Mouse (Mus musculus) MEL (cell line): ENCODE data around the gene Slc22a20. TPM values are rescaled to one million over a fixed set of nuclear protein-coding genes. Genes with fewer than 3 reads are reported as not detected.

Source experiments
- DNase-seq: peaks from one replicate; pipeline ENCODE4 v3.0.0; 2011; ENCODE audit warnings: low read depth, low spot score
- H3K27ac ChIP-seq: 2 replicates; pipeline ENCODE4 v1.5.1; 2012; ENCODE audit warnings: low read depth, mild to moderate bottlenecking, control low read depth, low read length, moderate library complexity; ENCODE audit not compliant: control insufficient read depth
- H3K27me3 ChIP-seq, 2 experiments: fragments of 150-350 bp in 1 of 2; sonication (generic) in 1 of 2; 2 replicates each; pipeline ENCODE4 v1.6.1; 2012; ENCODE audit warnings: low read length in 2 of 2, mild to moderate bottlenecking in 2 of 2, improper control_type of control experiment in 1 of 2, moderate library complexity in 1 of 2; ENCODE audit not compliant: insufficient read depth in 2 of 2, control insufficient read depth in 1 of 2
- H3K36me3 ChIP-seq, 2 experiments: 2 replicates each; pipeline ENCODE4 v1.6.1; 2012 to 2014; ENCODE audit warnings: low read length in 2 of 2, improper control_type of control experiment in 1 of 2, inconsistent platforms in 1 of 2, mild to moderate bottlenecking in 1 of 2; ENCODE audit not compliant: insufficient read depth in 2 of 2, control insufficient read depth in 1 of 2
- H3K4me1 ChIP-seq, 2 experiments: fragments of 150-350 bp in 1 of 2; sonication (generic) in 1 of 2; 2 replicates each; pipeline ENCODE4 v1.6.1; 2012; ENCODE audit warnings: low read length in 2 of 2, improper control_type of control experiment in 1 of 2, mild to moderate bottlenecking in 1 of 2; ENCODE audit not compliant: insufficient read depth in 2 of 2, control insufficient read depth in 1 of 2
- H3K4me3 ChIP-seq, 2 experiments: fragments of 150-350 bp in 1 of 2; sonication (generic) in 1 of 2; 2 replicates each; pipeline ENCODE4 v1.5.1; 2012; ENCODE audit warnings: low read depth in 2 of 2, low read length in 2 of 2, mild to moderate bottlenecking in 2 of 2, moderate library complexity in 2 of 2, control low read depth in 1 of 2, improper control_type of control experiment in 1 of 2; ENCODE audit not compliant: control insufficient read depth in 1 of 2, insufficient read depth in 1 of 2
- H3K79me2 ChIP-seq: 2 replicates; pipeline ENCODE4 v1.6.1; 2012; ENCODE audit warnings: mild to moderate bottlenecking, low read length, moderate library complexity; ENCODE audit not compliant: control insufficient read depth, poor library complexity, insufficient read depth
- H3K9ac ChIP-seq: 2 replicates; pipeline ENCODE4 v1.6.1; 2012; ENCODE audit warnings: low read depth, mild to moderate bottlenecking, control low read depth, low read length, moderate library complexity; ENCODE audit not compliant: control insufficient read depth, poor library complexity, severe bottlenecking
- H3K9me3 ChIP-seq: fragments of 150-350 bp; sonication (generic); replicated peaks from 2 replicates; pipeline ENCODE4 v1.6.1; 2012; ENCODE audit warnings: mild to moderate bottlenecking, low read length, improper control_type of control experiment, moderate library complexity; ENCODE audit not compliant: insufficient read depth
- BHLHE40 ChIP-seq: IDR thresholded peaks from 2 replicates; pipeline ENCODE4 v1.6.1; 2012; ENCODE audit warnings: low read depth, mild to moderate bottlenecking, inconsistent platforms, low read length, improper control_type of control experiment, borderline replicate concordance
- CHD1 ChIP-seq: IDR thresholded peaks from 2 replicates; pipeline ENCODE4 v1.6.1; 2012; ENCODE audit warnings: low read depth, mild to moderate bottlenecking, inconsistent platforms, low read length, improper control_type of control experiment
- CHD2 ChIP-seq: IDR thresholded peaks from 2 replicates; pipeline ENCODE4 v1.6.1; 2011; ENCODE audit warnings: low read length, improper control_type of control experiment
- CTCF ChIP-seq, 3 experiments: IDR thresholded peaks in 2 of 3; conservative IDR thresholded peaks in 1 of 3; 2 replicates each; pipeline ENCODE4 v1.5.1; 2011 to 2012; ENCODE audit warnings: low read length in 3 of 3, low read depth in 2 of 3, mild to moderate bottlenecking in 2 of 3, improper control_type of control experiment in 1 of 3, inconsistent platforms in 1 of 3, mixed read lengths in 1 of 3, moderate library complexity in 1 of 3; ENCODE audit not compliant: control insufficient read depth in 1 of 3, insufficient read depth in 1 of 3, poor library complexity in 1 of 3, severe bottlenecking in 1 of 3
- E2F4 ChIP-seq: IDR thresholded peaks from 2 replicates; pipeline ENCODE4 v1.6.1; 2011; ENCODE audit warnings: low read depth, low read length, improper control_type of control experiment, borderline replicate concordance
- ELF1 ChIP-seq: IDR thresholded peaks from 2 replicates; pipeline ENCODE4 v1.6.1; 2014; ENCODE audit warnings: low read depth, mild to moderate bottlenecking, inconsistent platforms, low read length, improper control_type of control experiment, moderate library complexity
- EP300 ChIP-seq, 2 experiments: IDR thresholded peaks; 2 replicates each; pipeline ENCODE4 v1.6.1; 2011; ENCODE audit warnings: improper control_type of control experiment in 2 of 2, low read length in 2 of 2, low read depth in 1 of 2, mild to moderate bottlenecking in 1 of 2
- ETS1 ChIP-seq: IDR thresholded peaks from 2 replicates; pipeline ENCODE4 v1.6.1; 2012; ENCODE audit warnings: low read depth, mild to moderate bottlenecking, inconsistent platforms, low read length, improper control_type of control experiment, moderate library complexity
- GABPA ChIP-seq: IDR thresholded peaks from 2 replicates; pipeline ENCODE4 v1.6.1; 2012; ENCODE audit warnings: low read depth, mild to moderate bottlenecking, inconsistent platforms, low read length, improper control_type of control experiment, moderate library complexity
- GATA1 ChIP-seq: IDR thresholded peaks from 2 replicates; pipeline ENCODE4 v1.6.1; 2011; ENCODE audit warnings: low read depth, low read length, improper control_type of control experiment
- HCFC1 ChIP-seq: IDR thresholded peaks from 2 replicates; pipeline ENCODE4 v1.6.1; 2012; ENCODE audit warnings: low read depth, mild to moderate bottlenecking, inconsistent platforms, low read length, improper control_type of control experiment, moderate library complexity
- KAT2A ChIP-seq: conservative IDR thresholded peaks from 2 replicates; pipeline ENCODE4 v1.6.1; 2012; ENCODE audit warnings: low read depth, low read length, improper control_type of control experiment, inconsistent platforms
- MAFK ChIP-seq: IDR thresholded peaks from 2 replicates; pipeline ENCODE4 v1.6.1; 2011; ENCODE audit warnings: low read depth, mild to moderate bottlenecking, low read length, improper control_type of control experiment, borderline replicate concordance
- MAX ChIP-seq: IDR thresholded peaks from 2 replicates; pipeline ENCODE4 v1.6.1; 2011; ENCODE audit warnings: low read length, improper control_type of control experiment
- MAZ ChIP-seq: IDR thresholded peaks from 2 replicates; pipeline ENCODE4 v1.6.1; 2012; ENCODE audit warnings: low read depth, mild to moderate bottlenecking, inconsistent platforms, low read length, improper control_type of control experiment
- MXI1 ChIP-seq: IDR thresholded peaks from 2 replicates; pipeline ENCODE4 v1.6.1; 2011; ENCODE audit warnings: mild to moderate bottlenecking, low read depth, low read length, improper control_type of control experiment
- MYC ChIP-seq: IDR thresholded peaks from 2 replicates; pipeline ENCODE4 v1.6.1; 2011; ENCODE audit warnings: low read depth, mild to moderate bottlenecking, low read length, improper control_type of control experiment, moderate library complexity
- NELFE ChIP-seq: IDR thresholded peaks from 2 replicates; pipeline ENCODE4 v1.6.1; 2011; ENCODE audit warnings: low read depth, low read length, improper control_type of control experiment
- NRF1 ChIP-seq: IDR thresholded peaks from 2 replicates; pipeline ENCODE4 v1.6.1; 2014; ENCODE audit warnings: low read depth, mild to moderate bottlenecking, inconsistent platforms, low read length, improper control_type of control experiment, moderate library complexity; ENCODE audit not compliant: poor library complexity, insufficient read depth, severe bottlenecking
- POLR2A ChIP-seq, 2 experiments: IDR thresholded peaks; 2 replicates each; pipeline ENCODE4 v1.6.1; 2011 to 2012; ENCODE audit warnings: low read length in 2 of 2, mild to moderate bottlenecking in 2 of 2, control low read depth in 1 of 2, improper control_type of control experiment in 1 of 2, low read depth in 1 of 2, moderate library complexity in 1 of 2; ENCODE audit not compliant: control insufficient read depth in 1 of 2, insufficient read depth in 1 of 2, poor library complexity in 1 of 2
- POLR2AphosphoS2 ChIP-seq: IDR thresholded peaks from 2 replicates; pipeline ENCODE4 v1.6.1; 2011; ENCODE audit warnings: low read length, improper control_type of control experiment
- POLR2AphosphoS5 ChIP-seq: IDR thresholded peaks from 2 replicates; pipeline ENCODE4 v1.6.1; 2012; ENCODE audit warnings: low read depth, borderline replicate concordance, mild to moderate bottlenecking, inconsistent platforms, low read length, moderate library complexity, mixed read lengths
- RAD21 ChIP-seq: IDR thresholded peaks from 2 replicates; pipeline ENCODE4 v1.6.1; 2011; ENCODE audit warnings: mild to moderate bottlenecking, low read depth, low read length, improper control_type of control experiment
- RCOR1 ChIP-seq: IDR thresholded peaks from 2 replicates; pipeline ENCODE4 v1.6.1; 2012; ENCODE audit warnings: low read depth, mild to moderate bottlenecking, inconsistent platforms, low read length, improper control_type of control experiment
- SIN3A ChIP-seq: IDR thresholded peaks from 2 replicates; pipeline ENCODE4 v1.6.1; 2012; ENCODE audit warnings: low read length, improper control_type of control experiment, inconsistent platforms
- SMC3 ChIP-seq: IDR thresholded peaks from 2 replicates; pipeline ENCODE4 v1.6.1; 2011; ENCODE audit warnings: low read depth, low read length, improper control_type of control experiment
- TAL1 ChIP-seq: IDR thresholded peaks from 2 replicates; pipeline ENCODE4 v1.6.1; 2012; ENCODE audit warnings: mild to moderate bottlenecking, inconsistent platforms, low read length, moderate library complexity, mixed read lengths
- TBP ChIP-seq: IDR thresholded peaks from 2 replicates; pipeline ENCODE4 v1.8.0; 2011; ENCODE audit warnings: low read depth, low read length, improper control_type of control experiment
- TCF12 ChIP-seq: IDR thresholded peaks from 2 replicates; pipeline ENCODE4 v1.6.1; 2014; ENCODE audit warnings: low read depth, mild to moderate bottlenecking, inconsistent platforms, low read length, improper control_type of control experiment, moderate library complexity
- UBTF ChIP-seq: IDR thresholded peaks from 2 replicates; pipeline ENCODE4 v1.6.1; 2012; ENCODE audit warnings: low read depth, mild to moderate bottlenecking, inconsistent platforms, low read length, improper control_type of control experiment, moderate library complexity, borderline replicate concordance; ENCODE audit not compliant: insufficient read depth
- USF1 ChIP-seq: IDR thresholded peaks from 2 replicates; pipeline ENCODE4 v1.6.1; 2014; ENCODE audit warnings: low read depth, mild to moderate bottlenecking, inconsistent platforms, low read length, improper control_type of control experiment, moderate library complexity
- ZC3H11A ChIP-seq: IDR thresholded peaks from 2 replicates; pipeline ENCODE4 v1.6.1; 2012; ENCODE audit warnings: low read depth, mild to moderate bottlenecking, inconsistent platforms, low read length, improper control_type of control experiment
- ZKSCAN1 ChIP-seq: IDR thresholded peaks from 2 replicates; pipeline ENCODE4 v1.6.1; 2012; ENCODE audit warnings: low read depth, mild to moderate bottlenecking, inconsistent platforms, low read length, improper control_type of control experiment, moderate library complexity
- ZMIZ1 ChIP-seq: IDR thresholded peaks from 2 replicates; pipeline ENCODE4 v1.6.1; 2012; ENCODE audit warnings: low read depth, mild to moderate bottlenecking, inconsistent platforms, low read length, improper control_type of control experiment, moderate library complexity
- ZNF384 ChIP-seq: IDR thresholded peaks from 2 replicates; pipeline ENCODE4 v1.6.1; 2012; ENCODE audit warnings: low read depth, mild to moderate bottlenecking, inconsistent platforms, low read length, improper control_type of control experiment
- polyA plus RNA-seq, 2 experiments: library from polyadenylated mRNA; stranded (reverse) in 1 of 2; unstranded in 1 of 2; fragments of >175 nt in 1 of 2; fragments of >200 nt in 1 of 2; gene quantifications; 2 replicates each; pipeline versions ENCODE4 v1.2.1 to v1.2.4; 2012; ENCODE audit warnings: low replicate concordance in 2 of 2, low read depth in 1 of 2; ENCODE audit not compliant: insufficient read length in 2 of 2, insufficient read depth in 1 of 2, missing spikeins in 1 of 2
- total RNA-seq: library from RNA; depleted of rRNA; stranded (reverse); fragments of 300-350 nt; gene quantifications from 2 replicates; pipeline ENCODE4 v1.2.3, GENCODE M21; 2012

Gene Slc22a20
- total and polyA plus RNA-seq, 3 experiments: not detected

- H3K4me3 ChIP-seq: peak overlapping the region; percentile 28 to 38
- H3K36me3 ChIP-seq: peaks cover 0 to 12% of the 10 kb centered on the region in 2 experiments; a peak in 2 of 4 replicates
- peak overlapping the region; percentile 54 for H3K9ac ChIP-seq
- no peaks in the 10 kb centered on the region for H3K27me3 ChIP-seq
- H3K9me3 ChIP-seq: no peaks in the 10 kb centered on the region
- H3K4me1 ChIP-seq: peaks cover 12 to 16% of the 10 kb centered on the region in 2 experiments
- H3K27ac ChIP-seq: peak overlapping the region; percentile 90
- DNase-seq: peak; percentile 89
- H3K79me2 ChIP-seq: no peaks in the 10 kb centered on the region
- TF ChIP-seq NELFE (no peak), NRF1 (no peak), SMC3 (0 out of 2 replicates have a peak, but pooled peaks have one; percentile 10), E2F4 (no peak), ZMIZ1 (no peak; the same call in 1 of the 2 replicates), MAZ (peak; percentile 87), POLR2AphosphoS5 (no peak), TBP (peak; percentile 71), GATA1 (peak; percentile 97), ZC3H11A (no peak), TCF12 (peak; percentile 96), MAX (peak; percentile 96), KAT2A (no peak; the same call in 1 of the 2 replicates), ZKSCAN1 (0 out of 2 replicates have a peak, but pooled peaks have one; percentile 27), CHD1 (no peak), ELF1 (peak; percentile 45; the same call in 1 of the 2 replicates), USF1 (peak; percentile 75), MAFK (peak; percentile 39; the same call in 1 of the 2 replicates), RCOR1 (peak; percentile 81), ZNF384 (0 out of 2 replicates have a peak, but pooled peaks have one; percentile 13), POLR2A (IDR thresholded peaks at IDR 0.05; ENCODE audit: control insufficient read depth in 1 of 2, insufficient read depth in 1 of 2, low read depth in 1 of 2, low read length in 2 of 2, poor library complexity in 1 of 2) (peak; percentile 17 to 53; a peak in 2 of 4 replicates), POLR2AphosphoS2 (no peak), RAD21 (no peak), UBTF (no peak), CHD2 (peak; percentile 21; the same call in 1 of the 2 replicates), MXI1 (peak; percentile 97), CTCF (IDR thresholded peaks at IDR 0.05 in 2 of 3, conservative IDR thresholded peaks at IDR 0.05 in 1 of 3; ENCODE audit: control insufficient read depth in 1 of 3, insufficient read depth in 1 of 3, low read depth in 2 of 3, low read length in 3 of 3, poor library complexity in 1 of 3, severe bottlenecking in 1 of 3) (no peak), ETS1 (peak; percentile 98), MYC (peak; percentile 96), SIN3A (peak; percentile 75), EP300 (IDR thresholded peaks at IDR 0.05; ENCODE audit: low read depth in 1 of 2, low read length in 2 of 2) (peak; percentile 89), BHLHE40 (peak; percentile 78), TAL1 (peak; percentile 92), GABPA (no peak), HCFC1 (peak; percentile 34; the same call in 1 of the 2 replicates)
These were observed 63.6 kb downstream of the Slc22a20 start for GRCm38 (mm10) chr19:5922119-5922942.
